ENCODE assay signal across 1 mouse cellular context in the genomic region with DNA sequence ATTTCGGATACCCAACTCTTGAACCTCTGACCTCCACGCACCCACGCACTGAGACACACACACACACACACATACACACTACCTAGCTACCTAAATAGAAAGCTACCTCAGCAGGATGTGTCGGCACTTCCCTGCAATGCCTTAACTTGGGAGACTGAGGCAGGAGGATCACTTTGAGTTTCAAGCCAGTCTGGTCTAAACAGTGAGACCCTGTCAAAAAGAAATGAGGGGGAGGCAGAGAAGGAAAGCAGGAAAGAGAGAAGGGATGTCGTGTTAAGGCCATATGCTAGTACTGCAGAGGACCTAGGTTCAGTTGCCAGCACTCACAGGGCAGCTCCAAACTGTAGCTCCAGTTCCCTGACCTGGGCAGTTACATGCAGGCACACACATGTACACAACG.
TF ChIP-seq lines count a peak whose summit lies in the region.

No protein-coding gene starts in this region.

TF ChIP-seq in CH12.LX, 34 proteins besides CTCF, POLR2A, EP300 and RAD21:
- TF ChIP-seq MYC (IDR thresholded peaks at IDR 0.05; ENCODE audit: low read depth, low read length) (no peak), CHD1 (IDR thresholded peaks at IDR 0.05; ENCODE audit: low read depth, low read length) (0 out of 2 replicates have a peak, but pooled peaks have one; percentile 15)
